Mouse (Mus musculus): ENCODE results near the gene Psg27. TPM values are rescaled to one million over a fixed set of nuclear protein-coding genes. Genes with fewer than 3 reads are reported as not detected.
"Not testable (repeated sequence)": the region's sequence is repeated elsewhere in the genome, so short reads cannot be mapped to it uniquely, and the experiment has no call there.

Gene Psg27
- total RNA-seq (2021): not detected in 2 replicates
- long read RNA-seq: 0 reads

- DNase-seq: no peak
These were observed at the start of gene Psg27 for GRCm38 (mm10) chr7:18567205-18567604. Gene Psg27, minus strand, starts transcription at chr7:18567305.

- not testable (repeated sequence) for DNase-seq
These were observed 49.3 kb upstream of the Psg27 start, which contains the start of gene Psg23 for GRCm38 (mm10) chr7:18616401-18616800. Gene Psg23, minus strand, starts transcription at chr7:18616501.

- no peak for DNase-seq
These were observed 7.3 kb downstream of the Psg27 start for GRCm38 (mm10) chr7:18559850-18560249.

GRCm38 (mm10) chr7:18555751-18556150 is 11.4 kb downstream of the Psg27 start:
- not testable (repeated sequence) for DNase-seq

- no peak for DNase-seq
These were observed 33.7 kb downstream of the Psg27 start for GRCm38 (mm10) chr7:18533420-18533819.

GRCm38 (mm10) chr7:18532169-18532568 is 34.9 kb downstream of the Psg27 start, which contains the start of gene Psg25:
Gene Psg25, minus strand, starts transcription at chr7:18532269.
- DNase-seq: no peak

GRCm38 (mm10) chr7:18524668-18525067 is 42.4 kb downstream of the Psg27 start:
- DNase-seq: no peak

GRCm38 (mm10) chr7:18512848-18513247 is 54.3 kb downstream of the Psg27 start:
- DNase-seq: not testable (repeated sequence)

- DNase-seq: not testable (repeated sequence)
These were observed 54.7 kb downstream of the Psg27 start for GRCm38 (mm10) chr7:18512417-18512816.

GRCm38 (mm10) chr7:18511479-18511878 is 55.6 kb downstream of the Psg27 start:
- peak; percentile 3 for DNase-seq

Other genes with a start within 250 kb of the Psg27 start
- gene Psg18, start 212.3 kb downstream of the Psg27 start, total RNA-seq (2021): not detected in 2 replicates
- gene Psg28, start 135.3 kb downstream of the Psg27 start, total RNA-seq (2021): not detected in 2 replicates
- gene Psg26, start 83.1 kb downstream of the Psg27 start, total RNA-seq (2021): not detected in 2 replicates
- not detected in 2 replicates for gene Psg25, start 35.0 kb downstream of the Psg27 start, total RNA-seq (2021)
- not detected in 2 replicates for gene Psg23, start 49.2 kb upstream of the Psg27 start, total RNA-seq (2021)
- not detected in 2 replicates for gene Psg21, start 89.4 kb upstream of the Psg27 start, total RNA-seq (2021)
- not detected in 2 replicates for gene Psg20, start 118.9 kb upstream of the Psg27 start, total RNA-seq (2021)
- not detected in 2 replicates for gene Psg22, start 150.8 kb upstream of the Psg27 start, total RNA-seq (2021)
- not detected in 2 replicates for gene Psg19, start 231.2 kb upstream of the Psg27 start, total RNA-seq (2021)